Mouse (Mus musculus): ENCODE results near the gene Nrip1. TPM values are rescaled to one million over a fixed set of nuclear protein-coding genes. Genes with fewer than 3 reads are reported as not detected.

Gene Nrip1
- total RNA-seq, 1 experiment, result 11.8 TPM

DNA sequence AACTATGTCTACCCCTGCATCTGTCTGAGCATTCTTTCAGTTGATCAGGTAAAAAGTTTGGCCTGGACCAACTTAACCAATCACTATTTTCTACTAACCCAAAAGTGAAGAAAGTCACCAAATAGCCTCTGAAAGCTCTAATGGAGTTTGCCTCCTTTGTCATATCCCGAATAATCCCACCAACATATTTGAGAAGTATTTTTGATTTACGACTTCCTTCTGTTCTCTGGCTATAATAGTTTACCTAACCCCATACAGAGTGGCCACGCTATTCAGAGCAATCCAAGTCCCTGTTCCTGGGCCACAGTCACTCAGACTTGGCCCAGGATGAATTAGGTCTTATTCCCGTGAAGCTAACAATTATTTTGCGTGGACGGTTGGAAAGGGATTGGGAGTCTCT is 108.3 kb downstream of the Nrip1 start:
- H3K9me3 ChIP-seq (ENCODE audit: control insufficient read depth, insufficient read depth, low read depth, low read length), result no peaks in the 10 kb centered on the region
- no peaks in the 10 kb centered on the region for H3K36me3 ChIP-seq (ENCODE audit: control insufficient read depth, insufficient read depth, low read length, poor library complexity, severe bottlenecking)
- H3K4me3 ChIP-seq (ENCODE audit: insufficient read depth in 1 of 2, low read depth in 1 of 2, low read length in 2 of 2, poor library complexity in 1 of 2, severe bottlenecking in 1 of 2), result no peak overlapping the region
- in situ Hi-C loops (cut with MboI; ENCODE audit: low sequenced_read_pairs in 2 of 2, unreplicated experiment in 2 of 2), result no loop called here
- DNase-seq (ENCODE audit: low read depth, low spot score), result no peak
- H3K27ac ChIP-seq (ENCODE audit: insufficient read depth, low read depth, low read length, poor library complexity, severe bottlenecking), result no peak overlapping the region
- no peak overlapping the region for H3K9ac ChIP-seq (ENCODE audit: insufficient read depth, low read depth, low read length, poor library complexity, severe bottlenecking)
- no peaks in the 10 kb centered on the region for H3K4me1 ChIP-seq (ENCODE audit: control insufficient read depth in 2 of 2, insufficient read depth in 2 of 2, low read length in 2 of 2, poor library complexity in 1 of 2)
- no peak for TF ChIP-seq ZNF384 (IDR thresholded peaks at IDR 0.05; ENCODE audit: low read depth, low read length)

DNA sequence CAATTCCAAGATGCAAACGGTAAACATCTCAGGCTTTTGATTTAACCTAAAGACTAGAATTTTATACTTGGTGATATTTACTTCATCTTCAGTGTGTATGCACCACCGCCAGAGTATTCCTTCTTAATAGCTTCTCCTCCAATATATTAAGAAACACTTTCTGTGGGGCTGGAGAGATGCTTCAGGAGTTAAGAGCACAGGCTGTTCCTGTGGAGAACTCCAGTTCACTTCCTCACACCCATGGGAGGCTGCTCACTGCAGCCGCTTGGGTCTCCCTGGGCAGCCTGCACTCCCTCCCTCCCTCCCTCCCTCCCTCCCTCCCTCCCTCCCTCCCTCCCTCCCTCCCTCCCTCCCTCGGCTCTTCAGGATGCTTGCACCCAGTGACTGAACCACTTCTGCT is 110.2 kb downstream of the Nrip1 start:
- Histone ChIP-seq H3K9me3 (ENCODE audit: control insufficient read depth, insufficient read depth, low read depth, low read length) (no peaks in the 10 kb centered on the region), H3K4me3 (ENCODE audit: insufficient read depth in 1 of 2, low read depth in 1 of 2, low read length in 2 of 2, poor library complexity in 1 of 2, severe bottlenecking in 1 of 2) (no peak overlapping the region), H3K9ac (ENCODE audit: insufficient read depth, low read depth, low read length, poor library complexity, severe bottlenecking) (no peak overlapping the region), H3K27ac (ENCODE audit: insufficient read depth, low read depth, low read length, poor library complexity, severe bottlenecking) (no peak overlapping the region), H3K36me3 (ENCODE audit: control insufficient read depth, insufficient read depth, low read length, poor library complexity, severe bottlenecking) (no peaks in the 10 kb centered on the region), H3K4me1 (ENCODE audit: control insufficient read depth in 2 of 2, insufficient read depth in 2 of 2, low read length in 2 of 2, poor library complexity in 1 of 2) (no peaks in the 10 kb centered on the region)
- in situ Hi-C loops (cut with MboI; ENCODE audit: low sequenced_read_pairs in 2 of 2, unreplicated experiment in 2 of 2), result no loop called here
- TF ChIP-seq ZNF384 (IDR thresholded peaks at IDR 0.05; ENCODE audit: low read depth, low read length) (no peak), CHD2 (IDR thresholded peaks at IDR 0.05; ENCODE audit: low read depth, low read length) (no peak), MAFK (IDR thresholded peaks at IDR 0.05; ENCODE audit: insufficient read depth, low read depth, low read length) (no peak), ZC3H11A (IDR thresholded peaks at IDR 0.05; ENCODE audit: borderline replicate concordance, low read depth, low read length) (no peak), HCFC1 (IDR thresholded peaks at IDR 0.05; ENCODE audit: borderline replicate concordance, insufficient read depth, low read length) (no peak)
- DNase-seq (ENCODE audit: low read depth, low spot score), result no peak

GRCm38 (mm10) chr16:76260296-76260695 is 113.3 kb downstream of the Nrip1 start:
- TF ChIP-seq HCFC1 (IDR thresholded peaks at IDR 0.05; ENCODE audit: borderline replicate concordance, insufficient read depth, low read length), result no peak
- no peak for TF ChIP-seq CHD2 (IDR thresholded peaks at IDR 0.05; ENCODE audit: low read depth, low read length)
- TF ChIP-seq MAFK (IDR thresholded peaks at IDR 0.05; ENCODE audit: insufficient read depth, low read depth, low read length), result no peak
- TF ChIP-seq ZNF384 (IDR thresholded peaks at IDR 0.05; ENCODE audit: low read depth, low read length), result no peak
- TF ChIP-seq ZC3H11A (IDR thresholded peaks at IDR 0.05; ENCODE audit: borderline replicate concordance, low read depth, low read length), result no peak
- Histone ChIP-seq H3K27ac (ENCODE audit: insufficient read depth, low read depth, low read length, poor library complexity, severe bottlenecking) (no peak overlapping the region), H3K4me1 (ENCODE audit: control insufficient read depth in 2 of 2, insufficient read depth in 2 of 2, low read length in 2 of 2, poor library complexity in 1 of 2) (no peaks in the 10 kb centered on the region), H3K9me3 (ENCODE audit: control insufficient read depth, insufficient read depth, low read depth, low read length) (no peaks in the 10 kb centered on the region), H3K36me3 (ENCODE audit: control insufficient read depth, insufficient read depth, low read length, poor library complexity, severe bottlenecking) (no peaks in the 10 kb centered on the region), H3K9ac (ENCODE audit: insufficient read depth, low read depth, low read length, poor library complexity, severe bottlenecking) (no peak overlapping the region), H3K4me3 (ENCODE audit: insufficient read depth in 1 of 2, low read depth in 1 of 2, low read length in 2 of 2, poor library complexity in 1 of 2, severe bottlenecking in 1 of 2) (no peak overlapping the region)
- no peak for DNase-seq (ENCODE audit: low read depth, low spot score)
- in situ Hi-C loops (cut with MboI; ENCODE audit: low sequenced_read_pairs in 2 of 2, unreplicated experiment in 2 of 2), result no loop called here

- TF ChIP-seq HCFC1 (IDR thresholded peaks at IDR 0.05; ENCODE audit: borderline replicate concordance, insufficient read depth, low read length), result no peak
- no peak for TF ChIP-seq MAFK (IDR thresholded peaks at IDR 0.05; ENCODE audit: insufficient read depth, low read depth, low read length)
- no peak for TF ChIP-seq CHD2 (IDR thresholded peaks at IDR 0.05; ENCODE audit: low read depth, low read length)
- TF ChIP-seq ZNF384 (IDR thresholded peaks at IDR 0.05; ENCODE audit: low read depth, low read length), result no peak
- no peak for TF ChIP-seq ZC3H11A (IDR thresholded peaks at IDR 0.05; ENCODE audit: borderline replicate concordance, low read depth, low read length)
- Histone ChIP-seq H3K4me3 (ENCODE audit: insufficient read depth in 1 of 2, low read depth in 1 of 2, low read length in 2 of 2, poor library complexity in 1 of 2, severe bottlenecking in 1 of 2) (no peak overlapping the region), H3K36me3 (ENCODE audit: control insufficient read depth, insufficient read depth, low read length, poor library complexity, severe bottlenecking) (no peaks in the 10 kb centered on the region), H3K9me3 (ENCODE audit: control insufficient read depth, insufficient read depth, low read depth, low read length) (no peaks in the 10 kb centered on the region), H3K4me1 (ENCODE audit: control insufficient read depth in 2 of 2, insufficient read depth in 2 of 2, low read length in 2 of 2, poor library complexity in 1 of 2) (no peaks in the 10 kb centered on the region), H3K27ac (ENCODE audit: insufficient read depth, low read depth, low read length, poor library complexity, severe bottlenecking) (no peak overlapping the region), H3K9ac (ENCODE audit: insufficient read depth, low read depth, low read length, poor library complexity, severe bottlenecking) (no peak overlapping the region)
- no peak for DNase-seq (ENCODE audit: low read depth, low spot score)
- in situ Hi-C loops (cut with MboI; ENCODE audit: low sequenced_read_pairs in 2 of 2, unreplicated experiment in 2 of 2), result no loop called here
Observed at GRCm38 (mm10) chr16:76251826-76252225, 121.8 kb downstream of the Nrip1 start.

DNA sequence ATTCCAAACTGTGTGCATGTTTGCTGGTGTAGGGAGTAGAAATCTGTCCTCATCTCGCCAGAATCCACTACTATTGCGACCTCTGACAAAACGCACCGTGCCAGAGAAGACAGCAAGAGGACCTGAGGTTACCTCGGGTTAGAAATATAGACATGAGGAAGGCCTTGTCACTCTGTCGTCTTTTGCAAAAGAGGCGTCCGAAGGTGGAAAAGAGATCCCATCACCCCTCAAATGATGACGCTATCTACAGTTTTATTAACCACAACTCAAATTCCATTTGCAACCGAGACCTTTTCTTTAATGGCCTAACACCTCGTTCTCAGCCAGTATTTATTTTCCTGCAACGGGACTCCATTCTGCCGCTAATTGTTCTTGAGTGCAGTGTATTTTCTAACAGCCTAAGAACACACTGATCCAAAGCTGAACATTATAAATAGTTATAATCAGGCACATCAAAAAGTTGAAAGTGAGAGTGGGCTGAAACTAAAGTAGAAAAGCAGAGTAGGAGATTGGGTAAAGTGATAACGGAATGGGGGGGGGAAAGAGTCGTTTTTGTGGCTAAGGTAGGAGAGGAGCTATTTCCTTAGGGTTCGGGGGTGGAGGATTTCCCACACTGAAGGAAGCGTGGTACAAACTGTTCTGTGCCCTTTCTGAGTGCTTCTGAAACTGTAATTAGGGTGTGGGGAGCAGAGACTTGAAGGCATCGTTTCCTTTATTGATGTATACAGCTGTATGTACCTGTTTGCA is 124.1 kb downstream of the Nrip1 start:
- no peaks in the 10 kb centered on the region for H3K36me3 ChIP-seq (ENCODE audit: control insufficient read depth, insufficient read depth, low read length, poor library complexity, severe bottlenecking)
- no peaks in the 10 kb centered on the region for H3K9me3 ChIP-seq (ENCODE audit: control insufficient read depth, insufficient read depth, low read depth, low read length)
- H3K27ac ChIP-seq (ENCODE audit: insufficient read depth, low read depth, low read length, poor library complexity, severe bottlenecking), result no peak overlapping the region
- no peak for DNase-seq (ENCODE audit: low read depth, low spot score)
- H3K4me1 ChIP-seq (ENCODE audit: control insufficient read depth in 2 of 2, insufficient read depth in 2 of 2, low read length in 2 of 2, poor library complexity in 1 of 2), result no peaks in the 10 kb centered on the region
- no peak overlapping the region for H3K9ac ChIP-seq (ENCODE audit: insufficient read depth, low read depth, low read length, poor library complexity, severe bottlenecking)
- no peak for TF ChIP-seq HCFC1 (IDR thresholded peaks at IDR 0.05; ENCODE audit: borderline replicate concordance, insufficient read depth, low read length)
- no peak overlapping the region for H3K4me3 ChIP-seq (ENCODE audit: insufficient read depth in 1 of 2, low read depth in 1 of 2, low read length in 2 of 2, poor library complexity in 1 of 2, severe bottlenecking in 1 of 2)
- in situ Hi-C loops (cut with MboI; ENCODE audit: low sequenced_read_pairs in 2 of 2, unreplicated experiment in 2 of 2), result no loop called here
